Mouse (Mus musculus) kidney, embryonic 14.5 days (tissue): ENCODE data around the gene Cd164l2. TPM values are rescaled to one million over a fixed set of nuclear protein-coding genes. Genes with fewer than 3 reads are reported as not detected.

Experiments
- ATAC-seq: fragments of 200-750 bp; cut with Nextera tagmentation; 2 replicates; pipeline ENCODE4 v1.8.0; 2017; ENCODE audit warnings: moderate number of reproducible peaks, mild to moderate bottlenecking, moderate TSS enrichment, moderate library complexity; ENCODE audit not compliant: low FRiP score, low TSS enrichment
- H3K27ac ChIP-seq: fragments of 300-500 bp; sonication (generic); 2 replicates; pipeline ENCODE4 v1.5.1; 2014; ENCODE audit warnings: low read depth, mild to moderate bottlenecking, low read length, moderate library complexity, mixed read lengths
- H3K27me3 ChIP-seq: fragments of 300-500 bp; sonication (generic); 2 replicates; pipeline ENCODE4 v1.6.1; 2014; ENCODE audit warnings: mild to moderate bottlenecking, low read length; ENCODE audit not compliant: control insufficient read depth, insufficient read depth
- H3K36me3 ChIP-seq: fragments of 300-500 bp; sonication (generic); 2 replicates; pipeline ENCODE4 v1.6.1; 2014; ENCODE audit warnings: low read length, mixed read lengths; ENCODE audit not compliant: control insufficient read depth, insufficient read depth
- H3K4me1 ChIP-seq: fragments of 300-500 bp; sonication (generic); 2 replicates; pipeline ENCODE4 v1.6.1; 2014; ENCODE audit warnings: low read length, mixed read lengths; ENCODE audit not compliant: control insufficient read depth, insufficient read depth
- H3K4me2 ChIP-seq: fragments of 300-500 bp; sonication (generic); replicated peaks from 2 replicates; pipeline ENCODE4 v1.6.1; 2014; ENCODE audit warnings: low read depth, mild to moderate bottlenecking, low read length
- H3K4me3 ChIP-seq: fragments of 300-500 bp; sonication (generic); 2 replicates; pipeline ENCODE4 v1.5.1; 2014; ENCODE audit warnings: mild to moderate bottlenecking, low read length
- H3K9ac ChIP-seq: fragments of 300-500 bp; sonication (generic); 2 replicates; pipeline ENCODE4 v1.6.1; 2014; ENCODE audit warnings: low read depth, mild to moderate bottlenecking, low read length, moderate library complexity
- H3K9me3 ChIP-seq: fragments of 300-500 bp; sonication (generic); 2 replicates; pipeline ENCODE4 v1.6.1; 2016; ENCODE audit warnings: low read length; ENCODE audit not compliant: control insufficient read depth
- WGBS: fragments of 180-500 bp; shearing (Covaris S2); extraction: QIAGEN DNeasy Blood & Tissue Kit; methylation state at CpG from one replicate; pipeline ENCODE4 v1.1.7; 2014; 5-methylcytosine and 5-hydroxymethylcytosine counted together
- polyA plus RNA-seq: library from polyadenylated mRNA; unstranded; fragments of >200 nt; fragmentation: Nextera tagmentation; extraction: Ambion mirVana; gene quantifications from 2 replicates; pipeline ENCODE4 v1.2.1, GENCODE M21; 2014

The Cd164l2 gene
- polyA plus RNA-seq, 1 experiment from 2014 or later: 6.9 TPM

DNA sequence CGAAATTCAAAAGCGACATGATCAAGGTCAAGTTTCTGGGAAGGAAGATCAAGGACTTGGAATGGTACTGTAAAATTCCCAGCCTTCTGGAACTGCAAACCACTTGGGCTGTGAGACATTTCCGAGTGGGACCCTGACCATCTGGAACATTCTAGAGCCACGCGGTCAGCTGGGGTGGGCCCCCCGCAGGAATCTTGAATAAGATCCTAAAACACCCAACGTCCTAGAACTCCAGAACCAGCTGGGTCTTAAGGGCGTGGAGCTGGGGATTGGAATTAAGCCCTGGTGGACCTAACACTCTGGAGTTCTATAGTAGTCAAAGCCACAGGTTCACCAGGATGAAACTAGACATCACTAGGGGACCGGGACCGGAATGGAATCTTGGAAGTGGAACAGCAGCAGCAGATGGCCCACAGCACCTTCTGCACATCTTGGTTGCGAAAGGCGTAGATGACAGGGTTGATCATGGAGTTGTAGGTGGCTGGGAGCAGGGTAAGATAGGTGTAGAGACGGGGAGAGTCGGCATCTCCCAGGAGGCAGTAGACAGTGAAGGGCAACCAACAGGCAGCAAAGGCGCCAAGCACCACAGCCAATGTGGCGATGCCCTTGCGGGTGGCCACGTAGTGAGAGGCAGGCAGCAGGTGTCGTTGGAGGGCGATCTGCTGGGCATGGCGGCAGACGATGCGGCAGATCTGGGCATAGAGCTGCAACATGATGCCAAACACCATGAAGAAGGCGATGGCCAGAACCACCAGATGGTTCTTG, 1.7 kb upstream of the Cd164l2 start:
- Histone ChIP-seq H3K9ac (no peak overlapping the region), H3K4me2 (no peak overlapping the region), H3K27ac (no peak overlapping the region), H3K36me3 (no peaks in the 10 kb centered on the region), H3K4me1 (peaks cover 13% of the 10 kb centered on the region), H3K4me3 (no peak overlapping the region), H3K9me3 (no peaks in the 10 kb centered on the region), H3K27me3 (peaks cover 20% of the 10 kb centered on the region; the same call in 1 of the 2 replicates)
- no peak for ATAC-seq
- 93% methylated on average over 24 of the region's 24 CpGs for WGBS

DNA sequence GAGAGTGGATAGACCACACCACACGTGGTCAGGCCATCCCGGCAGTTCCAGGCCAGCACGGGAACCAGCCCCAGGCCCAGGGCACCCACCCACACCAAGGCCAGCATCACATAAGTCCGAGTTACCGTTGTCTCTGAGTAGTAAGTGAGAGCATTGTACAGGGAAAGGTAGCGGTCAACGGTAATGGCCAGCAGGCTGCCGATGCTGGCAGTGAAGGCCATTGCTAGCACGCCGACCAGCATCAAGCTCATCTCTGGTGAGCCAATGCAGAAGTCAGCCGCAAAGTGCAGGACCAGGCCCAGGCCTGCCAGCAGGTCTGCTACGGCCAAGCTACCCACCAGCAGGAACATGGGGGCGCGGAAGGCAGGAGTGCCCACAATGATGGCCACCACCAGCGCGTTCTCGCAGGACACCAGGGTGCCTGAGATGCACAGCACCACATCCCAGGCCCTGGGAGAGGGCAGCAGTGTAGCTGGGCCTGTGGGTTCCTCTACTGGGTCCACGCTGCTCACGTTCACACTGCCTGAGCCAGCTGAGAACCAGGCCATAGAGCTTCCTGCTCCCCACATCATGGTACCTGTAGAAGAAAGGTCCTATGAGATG, 1.0 kb upstream of the Cd164l2 start:
- Histone ChIP-seq H3K4me2 (no peak overlapping the region), H3K36me3 (no peaks in the 10 kb centered on the region), H3K4me3 (no peak overlapping the region), H3K4me1 (peaks cover 13% of the 10 kb centered on the region), H3K9ac (no peak overlapping the region), H3K27me3 (peaks cover 20% of the 10 kb centered on the region; the same call in 1 of the 2 replicates), H3K9me3 (no peaks in the 10 kb centered on the region), H3K27ac (no peak overlapping the region)
- WGBS: 95% methylated on average over 19 of the region's 19 CpGs
- ATAC-seq: no peak

DNA sequence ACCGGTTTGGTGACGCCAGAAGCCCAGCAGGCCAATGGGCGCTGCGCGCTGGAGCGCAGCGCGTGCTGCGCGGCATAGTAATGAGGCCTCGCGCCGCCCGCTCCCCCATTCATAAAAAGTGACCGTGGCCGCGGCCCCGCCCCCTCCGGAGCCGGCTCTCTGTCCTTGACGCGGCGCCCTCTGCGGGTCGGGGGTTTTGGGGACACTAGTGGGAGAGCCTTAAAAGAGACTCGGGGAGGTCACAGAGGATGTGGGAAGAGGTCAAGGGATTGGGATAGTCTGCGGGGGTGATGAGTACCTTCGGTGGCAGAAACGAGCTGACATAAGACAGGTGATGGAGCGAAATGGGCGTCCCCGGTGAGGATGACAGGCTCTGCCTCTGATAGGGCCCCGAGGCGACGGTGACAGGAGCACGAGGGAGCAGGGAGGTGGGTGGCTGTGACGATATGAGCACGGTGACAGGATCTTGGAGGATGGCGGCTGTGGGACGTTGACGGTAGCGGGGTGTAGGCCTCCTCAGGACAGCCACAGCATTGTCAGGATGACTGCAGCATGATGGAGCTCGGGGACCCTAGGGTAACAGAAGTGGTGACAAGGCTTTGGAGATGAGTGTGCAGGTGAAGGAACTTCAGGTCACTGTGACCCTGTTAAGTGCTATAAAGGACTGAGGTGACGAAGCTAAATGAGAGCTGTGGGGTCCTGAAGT, 784 bp downstream of the Cd164l2 start:
- peak overlapping the region; percentile 54 for H3K9ac ChIP-seq
- H3K4me3 ChIP-seq: peak overlapping the region; percentile 73
- H3K27ac ChIP-seq: no peak overlapping the region
- peaks cover 13% of the 10 kb centered on the region for H3K4me1 ChIP-seq
- ATAC-seq: peak; percentile 77
- peaks cover 20% of the 10 kb centered on the region; the same call in 1 of the 2 replicates for H3K27me3 ChIP-seq
- H3K9me3 ChIP-seq: no peaks in the 10 kb centered on the region
- WGBS: 1% methylated on average over 44 of the region's 44 CpGs
- peak overlapping the region; percentile 98 for H3K4me2 ChIP-seq
- H3K36me3 ChIP-seq: no peaks in the 10 kb centered on the region

DNA sequence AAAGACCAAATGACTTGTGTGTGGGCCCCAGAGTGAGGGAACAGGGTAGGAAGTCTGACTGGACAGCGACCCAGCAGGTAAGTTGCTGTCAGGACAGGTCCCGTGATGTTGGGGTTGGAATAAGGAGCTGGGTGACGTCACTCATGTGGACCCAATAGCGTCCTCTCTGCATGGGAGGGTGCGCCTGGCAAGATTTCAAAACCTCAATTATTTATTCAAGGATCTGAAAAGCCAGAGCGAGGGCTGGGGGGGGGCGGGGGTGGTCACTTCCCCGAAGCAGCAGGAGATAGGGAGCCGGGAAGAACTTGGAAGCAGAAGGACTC, 1.3 kb downstream of the Cd164l2 start:
- under 1% methylated on average over 8 of the region's 9 CpGs for WGBS
- Histone ChIP-seq H3K4me3 (peak overlapping the region; percentile 73), H3K36me3 (no peaks in the 10 kb centered on the region), H3K4me2 (peak overlapping the region; percentile 98), H3K9me3 (no peaks in the 10 kb centered on the region), H3K9ac (no peak overlapping the region), H3K27me3 (peaks cover 20% of the 10 kb centered on the region; the same call in 1 of the 2 replicates), H3K27ac (no peak overlapping the region), H3K4me1 (peaks cover 13% of the 10 kb centered on the region)
- 0 out of 2 replicates have a peak, but pooled peaks have one; percentile 1 for ATAC-seq

DNA sequence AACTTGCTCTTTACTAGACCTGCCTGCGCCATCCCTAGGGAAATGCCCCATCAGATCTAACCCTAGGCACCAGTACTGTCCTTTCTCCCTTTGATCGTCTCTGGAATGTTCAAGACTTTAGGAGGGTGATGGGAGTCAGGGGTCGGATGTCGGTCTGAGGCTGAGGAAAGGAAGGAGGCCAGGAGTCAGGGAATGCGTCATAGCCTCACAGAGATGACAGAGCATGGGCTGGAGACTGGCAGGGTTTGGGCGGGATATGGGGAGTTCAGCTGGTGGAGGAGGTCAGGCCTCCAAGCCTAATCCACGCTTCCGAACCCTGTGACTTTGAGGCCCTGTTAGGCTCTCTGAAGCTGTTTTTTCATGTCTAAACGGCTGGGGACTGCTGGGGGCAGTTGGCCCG, 1.7 kb downstream of the Cd164l2 start:
- Histone ChIP-seq H3K9me3 (no peaks in the 10 kb centered on the region), H3K4me1 (peaks cover 13% of the 10 kb centered on the region), H3K9ac (no peak overlapping the region), H3K4me2 (peak overlapping the region; percentile 98), H3K4me3 (peak overlapping the region; percentile 73), H3K27me3 (peaks cover 20% of the 10 kb centered on the region; the same call in 1 of the 2 replicates), H3K36me3 (no peaks in the 10 kb centered on the region), H3K27ac (no peak overlapping the region)
- WGBS: 10% methylated on average over 10 of the region's 10 CpGs
- ATAC-seq: no peak

DNA sequence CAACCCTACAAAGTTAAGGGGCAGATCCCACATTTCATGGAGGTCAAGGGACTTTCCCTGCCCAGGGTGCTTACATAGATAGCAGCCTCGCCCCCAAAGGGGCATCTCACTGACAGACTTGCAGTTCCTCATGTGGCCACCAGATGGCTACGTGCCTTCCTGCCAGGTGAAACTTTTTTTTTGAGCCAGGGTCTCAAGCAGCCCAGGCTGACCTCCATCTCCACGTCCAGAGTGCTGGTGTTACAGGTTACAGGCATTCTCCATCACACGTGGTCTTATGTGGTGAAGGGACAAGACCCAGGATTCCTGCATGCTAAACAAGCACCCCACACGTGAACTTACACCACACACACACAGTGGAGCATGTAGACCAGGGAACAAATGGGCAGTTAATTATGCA, 5.7 kb downstream of the Cd164l2 start:
- ATAC-seq: no peak
- WGBS: 2% methylated on average over 5 of the region's 5 CpGs

DNA sequence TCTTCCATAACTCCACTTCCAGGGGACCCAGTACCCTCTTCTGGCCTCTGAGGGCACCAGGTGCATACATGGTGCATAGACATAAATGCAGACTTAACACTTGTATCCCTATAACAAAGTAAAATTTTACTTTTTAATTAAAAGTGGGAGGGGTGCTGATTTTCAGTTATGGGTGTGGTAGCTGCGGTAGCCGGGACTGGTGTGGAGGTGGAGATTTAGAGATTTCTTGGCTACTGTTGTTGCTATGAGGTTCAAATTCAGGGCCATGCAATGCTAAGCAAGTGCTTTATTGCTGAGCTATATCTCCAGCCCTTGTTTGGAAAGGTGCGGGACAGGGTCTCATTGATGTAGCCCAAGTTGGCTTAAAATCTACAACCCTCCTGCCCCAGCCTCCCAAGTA, 6.8 kb downstream of the Cd164l2 start:
- peaks cover 10% of the 10 kb centered on the region; the same call in 1 of the 2 replicates for H3K27me3 ChIP-seq
- no peak for ATAC-seq
- no peak overlapping the region for H3K4me2 ChIP-seq
- H3K4me1 ChIP-seq: peaks cover 9% of the 10 kb centered on the region; the same call in 1 of the 2 replicates
- H3K9me3 ChIP-seq: no peaks in the 10 kb centered on the region
- H3K27ac ChIP-seq: no peak overlapping the region
- no peak overlapping the region for H3K9ac ChIP-seq
- H3K4me3 ChIP-seq: no peak overlapping the region
- no peaks in the 10 kb centered on the region for H3K36me3 ChIP-seq
- 87% methylated on average over 3 of the region's 3 CpGs for WGBS

More for the DNA sequence above, 5.7 kb downstream of the Cd164l2 start:
- Histone ChIP-seq H3K9me3 (no peaks in the 10 kb centered on the region), H3K36me3 (no peaks in the 10 kb centered on the region), H3K27ac (no peak overlapping the region), H3K4me3 (no peak overlapping the region), H3K27me3 (peaks cover 16% of the 10 kb centered on the region; the same call in 1 of the 2 replicates), H3K4me2 (no peak overlapping the region), H3K4me1 (peaks cover 16% of the 10 kb centered on the region), H3K9ac (no peak overlapping the region)

DNA sequence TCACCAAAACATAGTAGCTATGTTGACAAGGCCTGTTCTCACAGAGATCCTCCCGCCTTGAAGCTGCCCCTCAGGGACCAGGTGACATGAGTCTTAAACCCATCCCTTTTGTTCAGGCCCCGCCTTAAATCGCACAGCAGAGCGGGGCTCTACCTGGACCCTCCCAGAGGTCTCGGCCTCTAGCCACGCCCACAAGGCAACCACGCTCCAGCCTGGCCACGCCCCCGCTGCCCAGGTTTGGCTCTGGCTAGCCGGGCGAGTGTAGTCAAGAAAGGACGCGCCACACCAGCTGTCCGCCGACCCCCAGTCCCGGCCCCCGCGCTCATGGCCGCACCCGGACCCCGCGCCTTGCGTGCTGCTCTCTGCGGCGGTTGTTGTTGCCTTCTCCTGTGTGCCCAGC, 8.7 kb downstream of the Cd164l2 start:
- no peak overlapping the region for H3K27ac ChIP-seq
- WGBS: 4% methylated on average over 25 of the region's 25 CpGs
- ATAC-seq: 0 out of 2 replicates have a peak, but pooled peaks have one; percentile 18

More for the DNA sequence above, 8.7 kb downstream of the Cd164l2 start:
- Histone ChIP-seq H3K4me2 (peak overlapping the region; percentile 67), H3K4me1 (peaks cover 8% of the 10 kb centered on the region; the same call in 1 of the 2 replicates), H3K9ac (peak overlapping the region; percentile 58), H3K4me3 (peak overlapping the region; percentile 35), H3K27me3 (peaks cover 7% of the 10 kb centered on the region; the same call in 1 of the 2 replicates), H3K36me3 (no peaks in the 10 kb centered on the region), H3K9me3 (no peaks in the 10 kb centered on the region)
